Mouse (Mus musculus) lung, adult 18-20 months (tissue): ENCODE data around the gene Ubap2l.

Experiments
- DNase-seq, 2 experiments: peaks; one replicate each; pipeline ENCODE4 v3.0.0; 2022; ENCODE audit warnings: mixed read lengths in 2 of 2

Gene Ubap2l

DNA sequence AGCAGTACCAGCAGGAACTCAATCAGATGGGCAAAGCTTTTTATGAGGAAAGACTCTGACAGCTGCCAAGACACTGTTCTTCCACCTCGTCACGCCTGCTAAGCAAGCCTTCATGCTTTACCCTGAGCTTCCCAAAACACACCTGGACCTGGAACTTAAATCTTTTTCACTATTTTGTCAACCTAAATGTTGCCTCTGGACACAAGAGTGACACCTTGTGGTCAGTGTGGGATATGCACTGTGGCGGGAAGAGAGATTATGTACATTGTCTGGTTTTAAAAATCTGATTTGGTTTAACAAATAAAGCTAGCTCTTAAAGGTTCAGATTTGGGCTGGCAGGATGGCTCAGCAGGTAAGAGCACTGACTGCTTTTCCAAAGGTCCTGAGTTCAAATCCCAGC lies 13.1 kb upstream of the Ubap2l start:
- DNase-seq: peak; percentile 32 to 47

- DNase-seq: no peak
Measured at GRCm38 (mm10) chr3:90064383-90064782, 12.0 kb upstream of the Ubap2l start.

DNA sequence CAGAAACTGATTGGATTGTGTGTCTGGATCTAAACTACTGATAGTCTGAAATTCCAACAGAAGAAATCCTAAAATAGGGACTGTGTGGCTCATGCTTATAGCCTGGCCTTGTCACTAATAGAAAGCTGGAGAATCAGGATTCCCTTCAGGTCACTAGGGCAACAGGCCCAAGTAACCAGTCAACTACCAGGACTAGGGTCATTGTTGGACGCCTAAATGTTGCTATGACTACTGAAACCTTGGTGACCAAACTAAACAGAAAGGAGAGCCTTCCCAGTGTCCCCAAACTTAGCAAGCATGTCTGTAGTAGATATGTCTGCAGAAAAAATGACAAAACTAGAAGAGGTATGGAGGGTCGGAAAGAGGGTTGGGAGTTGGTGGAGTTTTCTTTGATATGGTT lies 10.1 kb upstream of the Ubap2l start:
- no peak for DNase-seq

- no peak for DNase-seq
Measured at GRCm38 (mm10) chr3:90061549-90061948, 9.1 kb upstream of the Ubap2l start.

DNA sequence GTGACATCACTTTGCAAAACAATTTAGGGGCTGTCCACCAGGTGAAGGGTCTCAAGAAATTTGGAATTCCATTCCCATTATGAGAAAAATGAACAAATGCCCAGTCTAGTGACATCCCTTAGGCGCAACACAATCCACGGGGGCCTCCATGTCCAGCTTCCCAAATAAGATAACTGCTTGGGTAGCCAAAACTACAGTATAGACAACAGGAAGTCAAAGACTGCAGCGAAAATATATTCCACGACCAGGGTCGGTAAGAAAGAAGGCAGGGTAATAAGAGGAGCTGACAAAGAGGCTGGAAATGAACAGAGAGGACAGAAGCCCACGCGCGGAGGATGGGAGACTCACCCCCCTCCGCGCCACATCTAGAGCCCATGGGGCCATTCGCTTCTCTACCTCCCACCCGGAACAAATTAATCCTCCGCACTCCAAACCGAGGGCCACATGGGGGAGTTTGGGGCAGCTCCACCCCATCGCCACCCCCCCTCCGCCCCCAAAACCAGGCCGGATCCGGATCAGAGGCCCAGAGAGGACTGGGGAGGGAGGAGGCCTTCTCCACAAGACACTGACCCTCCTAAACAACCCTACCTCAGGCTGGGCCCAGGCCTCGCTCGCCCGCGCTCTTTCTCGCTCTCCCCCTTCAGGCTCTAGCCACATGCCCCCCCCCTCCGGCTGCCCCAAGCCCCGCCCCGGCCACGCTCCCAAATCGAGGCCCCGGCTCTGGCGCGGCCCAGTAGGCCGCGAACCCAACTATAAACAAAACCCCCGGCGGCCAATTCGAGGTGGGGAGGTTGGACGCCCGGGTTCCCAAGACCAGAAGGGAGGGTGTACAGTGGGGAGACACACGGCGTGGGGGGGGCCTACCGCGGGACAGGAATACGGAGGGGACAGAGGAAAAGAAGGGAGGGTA lies 732 bp downstream of the Ubap2l start, which contains the start of gene 4933434E20Rik:
4933434E20Rik (plus strand) TSS at position 196 of the 910 bp plus-strand sequence.
- peak; percentile 40 to 53 for DNase-seq

DNA sequence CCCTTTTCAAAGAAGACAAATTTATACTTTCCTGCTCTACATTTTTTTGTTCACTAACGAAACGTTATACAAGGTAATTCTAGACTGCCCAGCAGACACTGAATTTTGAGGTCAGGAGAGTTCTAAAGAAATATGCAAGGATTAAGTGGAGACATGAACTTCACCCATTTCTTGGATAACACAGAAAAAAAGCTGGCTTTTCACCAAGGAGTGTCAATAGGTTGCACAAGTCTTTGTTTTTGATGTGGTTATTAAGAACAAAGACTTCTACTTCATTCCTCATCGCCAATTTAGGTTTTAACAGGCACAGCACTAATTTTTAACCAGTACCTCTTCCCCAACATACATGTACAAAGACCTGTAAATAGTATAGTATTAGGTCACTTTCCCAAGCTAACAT lies 2.7 kb downstream of the Ubap2l start:
- no peak for DNase-seq

GRCm38 (mm10) chr3:90036263-90036662 lies 16.2 kb downstream of the Ubap2l start:
- no peak for DNase-seq

DNA sequence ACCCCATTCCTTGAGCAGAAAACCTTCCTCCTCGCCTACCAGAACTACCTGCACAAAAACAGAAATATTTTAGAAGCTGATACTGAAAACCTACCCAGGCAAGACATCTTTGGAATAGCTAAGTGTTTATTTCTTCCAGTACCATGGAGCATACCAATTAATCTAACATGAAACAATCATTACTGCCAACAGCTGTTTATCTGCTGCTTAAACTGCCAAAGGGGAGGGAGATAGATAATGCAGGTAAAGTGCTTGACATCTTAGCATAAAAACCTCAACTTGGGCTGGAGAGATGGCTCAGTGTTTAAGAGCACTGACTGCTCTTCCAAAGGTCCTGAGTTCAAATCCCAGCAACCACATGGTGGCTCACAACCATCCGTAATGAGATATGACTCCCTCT lies 17.8 kb downstream of the Ubap2l start:
- DNase-seq: no peak

- no peak for DNase-seq
Measured at GRCm38 (mm10) chr3:90016626-90017025, 35.8 kb downstream of the Ubap2l start.

DNA sequence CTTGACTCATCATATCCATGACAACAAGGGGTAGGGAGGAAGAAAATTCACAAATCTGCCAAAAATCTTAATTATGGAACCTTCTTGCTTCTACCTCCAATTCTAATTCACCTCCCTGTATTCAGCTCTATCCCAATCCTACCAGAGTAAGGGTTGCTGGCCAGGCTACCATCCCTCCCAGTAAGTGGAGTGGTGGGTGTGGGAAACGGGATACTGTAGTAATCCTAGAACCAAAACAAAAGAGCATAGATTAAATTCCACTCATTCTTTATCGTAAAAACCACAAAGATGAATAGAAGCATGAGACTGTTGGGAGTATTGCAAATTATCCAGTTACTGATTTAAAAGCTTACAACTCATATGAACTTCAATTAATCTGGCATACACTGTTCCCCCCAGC lies 42.1 kb downstream of the Ubap2l start:
- DNase-seq: no peak

GRCm38 (mm10) chr3:90004091-90004796 lies 48.2 kb downstream of the Ubap2l start:
- no peak for DNase-seq

DNA sequence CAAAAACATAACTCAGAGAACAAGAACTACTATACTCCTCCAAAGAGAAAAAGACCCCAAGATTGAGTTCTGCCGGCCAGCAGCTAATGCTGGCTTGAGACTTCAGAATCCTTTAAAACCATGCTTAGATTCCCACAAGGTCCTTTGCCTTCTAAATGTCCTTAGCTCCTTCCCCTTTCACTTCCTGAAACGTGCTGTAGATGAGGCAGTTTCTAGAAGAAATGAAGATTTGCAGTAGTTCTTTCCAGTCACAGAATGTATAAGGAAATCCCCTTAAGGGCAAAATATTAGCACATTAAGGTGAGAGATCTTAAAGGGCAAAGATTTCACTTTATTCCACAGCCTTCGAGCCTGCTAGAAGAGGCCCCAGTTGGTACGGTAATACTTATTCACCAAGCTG lies 52.6 kb downstream of the Ubap2l start:
- DNase-seq: no peak

GRCm38 (mm10) chr3:89999090-89999489 lies 53.3 kb downstream of the Ubap2l start:
- no peak for DNase-seq

GRCm38 (mm10) chr3:89998612-89999054 lies 53.8 kb downstream of the Ubap2l start, which contains the start of gene Hax1:
Hax1 (minus strand) TSS chr3:89998780.
- DNase-seq: peak; percentile 92 to 94

GRCm38 (mm10) chr3:89997791-89998495 lies 54.5 kb downstream of the Ubap2l start:
- no peak for DNase-seq

DNA sequence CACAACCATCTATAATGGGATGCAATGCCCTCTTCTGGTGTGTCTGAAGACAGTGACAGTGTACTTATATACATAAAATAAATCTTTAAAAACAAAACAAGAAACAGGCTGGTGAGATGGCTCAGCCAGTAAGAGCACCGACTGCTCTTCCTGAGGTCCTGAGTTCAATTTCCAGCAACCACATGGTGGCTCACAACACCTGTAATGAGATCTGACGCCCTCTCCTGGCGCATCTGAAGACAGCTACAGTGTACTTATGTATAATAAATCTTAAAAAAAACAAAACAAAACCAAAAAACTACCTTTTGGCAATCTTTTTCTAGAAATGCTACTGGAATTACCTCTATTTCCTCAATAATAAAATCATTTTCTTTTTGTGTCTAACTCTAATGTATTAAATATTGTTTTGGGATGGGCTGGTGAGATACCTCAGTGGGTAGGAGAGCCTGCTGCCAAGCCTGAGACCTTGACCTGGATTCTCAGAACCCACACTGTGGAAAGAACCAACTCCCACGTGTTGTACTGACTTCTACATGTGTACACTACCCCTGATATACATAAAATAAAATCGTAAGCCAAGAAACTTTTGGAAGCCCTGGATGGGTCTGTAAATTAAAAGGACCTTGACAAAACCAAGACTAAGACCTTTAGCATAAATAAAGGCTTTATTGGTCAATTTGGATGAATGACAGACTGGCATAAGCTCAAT lies 57.5 kb downstream of the Ubap2l start:
- no peak for DNase-seq

GRCm38 (mm10) chr3:89987822-89988221 lies 64.6 kb downstream of the Ubap2l start:
- DNase-seq: no peak

- no peak for DNase-seq
Measured at GRCm38 (mm10) chr3:89987211-89987610, 65.2 kb downstream of the Ubap2l start.

DNA sequence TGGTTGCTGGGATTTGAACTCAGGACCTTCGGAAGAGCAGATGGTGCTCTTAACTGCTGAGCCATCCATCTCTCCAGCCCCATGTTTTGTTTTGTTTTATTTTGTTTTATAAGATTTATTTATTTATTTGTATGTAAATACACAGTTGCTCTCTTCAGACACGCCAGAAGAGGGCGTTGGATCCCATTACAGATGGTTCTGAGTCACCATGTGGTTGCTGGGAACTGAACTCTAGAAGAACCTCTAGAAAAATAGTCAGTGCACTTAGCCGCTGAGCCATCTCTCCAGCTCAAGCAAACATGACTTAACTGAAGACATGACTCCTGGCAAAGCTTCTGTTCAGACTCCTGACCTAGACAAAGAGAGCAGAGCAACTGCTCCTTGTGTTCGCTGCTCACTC lies 70.0 kb downstream of the Ubap2l start:
- no peak for DNase-seq

GRCm38 (mm10) chr3:89976859-89977258 lies 75.6 kb downstream of the Ubap2l start:
- DNase-seq: no peak

- no peak for DNase-seq
Measured at GRCm38 (mm10) chr3:89968509-89968908, 83.9 kb downstream of the Ubap2l start.

DNA sequence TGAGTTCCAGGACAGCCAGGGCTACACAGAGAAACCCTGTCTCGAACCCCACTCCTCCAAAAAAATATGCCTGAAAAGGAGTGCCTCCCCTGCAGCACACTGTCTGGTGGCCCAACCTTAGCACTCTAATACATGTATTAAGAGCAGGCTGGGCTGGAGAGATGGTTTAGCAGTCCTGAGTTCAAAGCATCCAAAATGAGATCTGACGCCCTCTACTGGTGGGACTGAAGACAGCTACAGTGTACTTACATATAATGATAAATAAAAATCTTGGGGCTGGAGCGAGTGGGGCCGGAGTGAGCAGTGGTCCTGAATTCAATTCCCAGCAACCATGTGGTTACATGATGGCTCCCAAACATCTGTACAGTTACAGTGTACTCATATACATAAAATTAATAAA lies 85.5 kb downstream of the Ubap2l start:
- DNase-seq: no peak

- no peak for DNase-seq
Measured at GRCm38 (mm10) chr3:89965972-89966371, 86.5 kb downstream of the Ubap2l start.
